Mouse (Mus musculus) embryonic fibroblast, embryonic 13.5 days (primary cell): ENCODE measurements around the gene Tspan18.

ENCODE experiments used
- CTCF ChIP-seq: IDR thresholded peaks from 2 replicates; pipeline ENCODE4 v1.5.1; 2011; ENCODE audit warnings: mild to moderate bottlenecking, control low read depth, low read length, moderate library complexity, borderline replicate concordance; ENCODE audit not compliant: insufficient read depth
- POLR2A ChIP-seq: IDR thresholded peaks from 2 replicates; pipeline ENCODE4 v1.6.1; 2011; ENCODE audit warnings: low read depth, mild to moderate bottlenecking, control low read depth, low read length, moderate library complexity

DNA sequence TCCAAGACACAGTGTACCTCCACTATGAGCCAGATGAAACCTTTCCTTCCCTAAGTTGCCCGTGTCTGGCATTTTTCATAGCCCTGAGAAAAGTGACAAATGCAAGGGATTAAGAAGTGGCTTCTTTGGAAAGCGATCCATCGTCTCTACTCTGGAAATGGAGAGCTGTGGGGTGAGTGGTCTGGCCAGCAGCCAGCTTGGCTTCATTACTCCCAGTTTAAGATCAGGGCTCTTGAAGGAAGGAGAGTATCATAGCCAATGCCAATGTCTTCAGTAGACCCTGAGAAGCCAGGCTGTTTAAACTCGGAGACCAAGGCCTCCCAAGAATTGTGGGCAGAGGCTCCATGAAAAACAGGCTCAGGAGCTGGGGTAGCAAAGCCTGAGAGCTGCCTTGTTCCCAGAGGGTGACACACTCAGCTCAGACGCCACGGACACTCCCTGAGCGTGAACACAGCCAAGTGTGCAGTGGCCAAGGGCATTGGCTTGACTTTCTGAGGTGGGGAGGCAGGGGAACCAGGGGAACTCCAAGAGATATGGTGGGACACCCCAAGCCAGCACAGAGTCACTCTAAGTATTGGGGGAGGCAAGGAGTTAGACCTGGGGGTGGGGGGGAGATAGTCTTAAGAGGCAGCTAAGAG, 115.8 kb downstream of the Tspan18 start:
- TF ChIP-seq CTCF (no peak), POLR2A (no peak)
